Mouse (Mus musculus) megakaryocyte, adult 5-6 weeks (primary cell): ENCODE results near the gene Gm17334. TPM values are rescaled to one million over a fixed set of nuclear protein-coding genes. Genes with fewer than 3 reads are reported as not detected.

Source experiments
- ATAC-seq: 2 replicates; pipeline ENCODE4 v1.8.0; 2016; ENCODE audit warnings: mild to moderate bottlenecking, inconsistent platforms; ENCODE audit not compliant: poor library complexity, severe bottlenecking
- total RNA-seq, 2 experiments: library from RNA; stranded (forward) in 1 of 2; stranded (reverse) in 1 of 2; fragments of 153-499, 151-499 nt in 1 of 2; fragments of 221-1000, 200-1000 nt in 1 of 2; gene quantifications; 2 replicates each; pipeline versions ENCODE4 v1.2.3 to v1.2.4; 2015 to 2017

Gene Gm17334
- total RNA-seq, 2 experiments from 2014 or later = not detected

DNA sequence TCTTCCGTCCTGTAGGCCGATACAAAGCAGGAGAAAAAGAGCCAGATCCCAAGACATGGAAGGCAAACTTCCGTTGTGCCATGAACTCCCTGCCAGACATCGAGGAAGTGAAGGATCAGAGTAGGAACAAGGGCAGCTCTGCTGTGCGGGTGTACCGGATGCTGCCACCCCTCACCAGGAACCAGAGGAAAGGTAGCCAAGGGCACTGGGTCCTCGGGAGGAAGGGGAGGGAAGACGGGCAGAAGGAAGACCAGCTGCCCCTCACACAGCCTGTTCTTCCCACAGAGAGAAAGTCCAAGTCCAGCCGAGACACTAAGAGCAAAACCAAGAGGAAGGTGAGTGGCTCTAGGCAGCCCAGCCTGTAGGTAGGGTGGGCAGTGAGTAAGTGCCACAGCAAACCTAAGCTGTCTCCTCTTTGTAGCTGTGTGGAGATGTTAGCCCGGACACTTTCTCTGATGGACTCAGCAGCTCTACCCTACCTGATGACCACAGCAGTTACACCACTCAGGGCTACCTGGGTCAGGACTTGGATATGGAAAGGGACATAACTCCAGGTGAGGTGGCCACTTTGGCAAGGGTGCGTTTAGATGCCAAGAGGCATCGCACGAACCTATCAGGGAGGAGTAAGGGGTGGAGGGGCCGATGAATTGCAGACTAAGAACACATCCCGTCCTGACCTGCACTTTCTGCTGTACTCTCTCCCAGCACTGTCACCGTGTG is 814 bp upstream of the Gm17334 start:
- no peak for ATAC-seq

DNA sequence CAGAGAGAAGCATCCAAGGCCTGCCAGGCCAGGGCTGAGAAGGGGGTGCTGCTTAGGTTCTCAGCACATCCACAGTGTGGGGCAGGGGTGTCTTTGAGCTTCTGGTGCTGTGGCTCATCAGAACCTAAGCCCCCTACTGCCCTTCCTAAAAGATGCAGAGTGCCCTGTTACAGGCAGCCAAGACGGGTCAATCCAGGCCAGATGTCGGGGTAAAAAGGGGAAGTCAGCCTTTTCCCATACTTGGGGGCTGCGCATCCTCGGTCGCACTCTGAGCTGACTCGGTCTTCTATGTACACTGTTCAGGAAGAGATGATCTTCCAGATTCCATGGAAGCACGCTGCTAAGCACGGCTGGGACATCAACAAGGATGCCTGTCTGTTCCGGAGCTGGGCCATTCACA is 451 bp downstream of the Gm17334 start:
- ATAC-seq = no peak

- no peak for ATAC-seq
These were observed 1.8 kb downstream of the Gm17334 start for GRCm38 (mm10) chr11:53771001-53771744.

GRCm38 (mm10) chr11:53770125-53770791 is 2.7 kb downstream of the Gm17334 start:
- ATAC-seq = peak; percentile 54

DNA sequence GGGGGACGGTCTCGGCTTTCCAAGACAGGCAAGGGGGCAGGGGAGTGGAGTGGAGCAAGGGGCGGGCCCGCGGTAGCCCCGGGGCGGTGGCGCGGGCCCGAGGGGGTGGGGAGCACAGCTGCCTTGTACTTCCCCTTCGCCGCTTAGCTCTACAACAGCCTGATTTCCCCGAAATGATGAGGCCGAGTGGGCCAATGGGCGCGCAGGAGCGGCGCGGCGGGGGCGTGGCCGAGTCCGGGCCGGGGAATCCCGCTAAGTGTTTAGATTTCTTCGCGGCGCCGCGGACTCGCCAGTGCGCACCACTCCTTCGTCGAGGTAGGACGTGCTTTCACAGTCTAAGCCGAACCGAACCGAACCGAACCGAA is 3.2 kb downstream of the Gm17334 start, which contains the start of gene Irf1:
Gene Irf1, plus strand, starts transcription at position 255 of the 365 bp plus-strand sequence.
- ATAC-seq = peak; percentile 90

GRCm38 (mm10) chr11:53769185-53769576 is 3.8 kb downstream of the Gm17334 start:
- ATAC-seq = no peak

DNA sequence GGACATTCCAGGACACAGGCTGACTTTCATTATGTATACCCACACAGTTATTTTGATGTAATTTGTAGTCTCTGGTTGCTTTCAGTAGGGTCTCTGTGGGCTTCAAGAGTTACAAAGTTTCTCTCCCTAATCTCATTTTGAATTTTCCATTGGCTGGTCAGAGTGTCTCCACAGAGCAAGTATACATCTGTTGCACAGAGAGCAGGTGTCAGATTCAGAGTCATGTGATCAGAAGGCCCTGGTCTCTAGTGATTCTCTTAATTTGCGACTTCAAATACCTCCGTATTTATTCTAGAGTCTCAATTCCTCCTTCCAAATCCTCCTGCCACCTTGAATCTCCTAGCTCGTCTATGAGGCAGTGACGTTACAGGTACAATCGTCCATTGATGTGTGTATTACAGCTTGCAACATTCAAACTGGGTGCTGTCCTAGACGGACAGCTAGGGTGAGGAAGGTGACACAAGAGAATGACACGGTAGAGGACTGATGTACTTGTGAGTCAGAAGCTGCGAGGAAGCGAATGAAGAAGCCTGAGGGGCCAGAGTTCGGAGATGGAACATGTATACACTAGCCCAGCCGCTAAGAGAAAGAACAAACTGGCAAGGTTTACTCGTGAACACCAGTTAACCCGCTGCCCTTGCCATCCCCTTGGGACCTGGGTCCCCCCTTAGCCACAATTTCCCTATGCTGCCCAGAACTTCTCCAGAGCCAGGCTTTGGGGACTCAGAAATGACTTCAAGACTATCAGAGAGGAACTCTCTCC is 4.4 kb downstream of the Gm17334 start:
- no peak for ATAC-seq

DNA sequence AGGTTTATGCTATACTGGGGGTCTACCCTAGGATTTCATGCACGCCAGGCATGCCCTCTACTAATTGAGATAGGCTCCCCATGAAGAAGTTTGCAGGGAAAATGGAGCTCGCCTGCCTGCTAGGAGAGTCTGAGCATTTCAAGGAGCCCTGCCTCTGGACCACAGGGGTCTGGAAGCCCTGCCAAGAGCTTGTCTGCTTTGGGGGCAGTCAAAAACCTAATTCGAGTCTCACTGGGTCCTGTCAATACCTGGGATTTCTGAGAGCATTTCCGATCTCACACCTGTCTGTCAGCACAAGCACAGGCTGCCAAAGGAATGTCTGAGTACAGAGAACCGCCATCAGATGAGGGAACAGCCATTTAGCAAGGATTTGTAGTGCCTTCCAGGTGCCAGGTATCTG is 8.4 kb downstream of the Gm17334 start:
- no peak for ATAC-seq

GRCm38 (mm10) chr11:53763496-53764140 is 9.4 kb downstream of the Gm17334 start:
- peak; percentile 85 for ATAC-seq

- peak; percentile 33 for ATAC-seq
These were observed 10.0 kb downstream of the Gm17334 start for GRCm38 (mm10) chr11:53762827-53763495.

GRCm38 (mm10) chr11:53762426-53762825 is 10.6 kb downstream of the Gm17334 start:
- no peak for ATAC-seq

DNA sequence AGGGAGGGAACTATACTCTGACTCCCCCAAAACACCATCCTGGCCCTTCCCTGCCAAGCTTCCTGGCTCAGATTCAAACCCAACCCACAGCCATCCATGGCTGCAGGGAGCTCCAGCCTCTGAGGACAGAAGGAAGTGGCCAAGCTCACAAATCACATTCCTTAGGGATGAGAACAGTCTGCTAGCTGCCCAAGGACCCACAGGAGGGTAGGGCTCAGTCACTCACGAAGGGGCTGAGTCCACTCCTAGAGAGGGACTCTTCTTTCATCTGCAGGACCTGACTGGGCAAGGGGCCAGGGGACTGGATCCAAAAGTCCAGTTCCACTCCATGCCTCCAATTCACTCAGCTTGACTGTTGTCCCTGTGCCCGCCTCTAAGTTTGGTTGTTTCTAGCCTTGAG is 11.2 kb downstream of the Gm17334 start:
- ATAC-seq = no peak

GRCm38 (mm10) chr11:53761284-53761683 is 11.7 kb downstream of the Gm17334 start:
- no peak for ATAC-seq

DNA sequence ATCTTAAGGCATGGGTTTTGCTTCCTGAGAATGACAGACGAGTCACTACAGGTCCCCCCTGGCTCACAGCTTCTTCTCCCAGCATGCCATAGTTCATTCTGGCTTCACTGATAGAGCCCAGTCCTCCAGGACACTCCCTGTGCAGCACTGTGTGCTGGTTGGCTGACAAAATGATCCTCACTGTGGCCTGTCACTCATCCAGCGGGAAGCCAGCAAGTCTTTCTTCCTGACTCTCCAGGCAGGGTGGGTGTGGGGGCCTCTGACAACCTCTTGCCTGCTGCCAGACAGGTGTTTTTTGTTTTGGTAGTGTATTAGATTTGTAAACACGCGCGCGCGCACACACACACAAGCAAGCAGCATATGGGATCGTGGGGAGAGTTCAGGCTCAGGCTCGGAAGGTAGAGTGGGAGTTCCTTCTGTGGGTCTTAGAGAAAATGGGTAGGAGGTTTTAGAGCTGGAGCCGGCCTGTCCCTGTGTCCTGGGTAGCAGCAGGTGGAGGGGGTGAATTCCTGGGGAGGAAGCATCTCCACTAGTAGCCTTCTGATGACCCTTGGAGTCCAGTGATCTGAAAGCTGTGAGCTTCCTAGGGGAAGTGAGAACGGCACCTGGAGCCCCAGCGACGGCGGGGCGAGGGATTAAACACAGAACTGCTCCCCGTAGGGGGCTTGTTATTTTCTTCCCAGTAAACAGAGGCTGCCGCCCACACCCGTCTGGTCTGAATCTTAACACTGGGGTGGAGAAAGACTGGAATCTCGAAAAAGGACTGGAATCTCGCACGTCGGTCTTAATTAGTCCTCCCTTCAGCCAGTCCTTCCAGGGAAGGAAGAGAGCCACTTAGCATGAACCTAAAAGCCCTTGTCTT is 13.2 kb downstream of the Gm17334 start:
- no peak for ATAC-seq

- ATAC-seq = no peak
These were observed 14.1 kb downstream of the Gm17334 start for GRCm38 (mm10) chr11:53758791-53759351.

GRCm38 (mm10) chr11:53758033-53758432 is 15.0 kb downstream of the Gm17334 start:
- peak; percentile 62 for ATAC-seq

DNA sequence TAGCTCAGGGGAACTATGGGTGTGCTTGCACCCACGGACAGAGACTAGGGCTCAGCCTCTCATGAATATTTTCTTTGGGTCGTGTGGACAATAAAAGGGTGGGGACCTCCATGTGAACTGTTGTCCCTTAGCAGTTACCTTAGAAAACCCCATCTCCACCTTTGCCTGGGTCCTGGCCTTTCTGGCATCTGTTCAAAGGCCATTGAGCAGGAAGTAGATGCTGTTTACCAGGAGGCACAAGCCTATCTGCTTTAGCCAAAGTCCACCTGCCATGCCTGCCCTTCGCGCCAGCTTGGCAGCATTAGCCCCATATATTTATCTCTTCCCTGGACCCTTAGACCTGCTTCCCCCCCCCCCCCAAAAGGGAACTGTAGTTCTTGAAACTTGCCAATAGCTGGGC is 15.4 kb downstream of the Gm17334 start:
- ATAC-seq = no peak

DNA sequence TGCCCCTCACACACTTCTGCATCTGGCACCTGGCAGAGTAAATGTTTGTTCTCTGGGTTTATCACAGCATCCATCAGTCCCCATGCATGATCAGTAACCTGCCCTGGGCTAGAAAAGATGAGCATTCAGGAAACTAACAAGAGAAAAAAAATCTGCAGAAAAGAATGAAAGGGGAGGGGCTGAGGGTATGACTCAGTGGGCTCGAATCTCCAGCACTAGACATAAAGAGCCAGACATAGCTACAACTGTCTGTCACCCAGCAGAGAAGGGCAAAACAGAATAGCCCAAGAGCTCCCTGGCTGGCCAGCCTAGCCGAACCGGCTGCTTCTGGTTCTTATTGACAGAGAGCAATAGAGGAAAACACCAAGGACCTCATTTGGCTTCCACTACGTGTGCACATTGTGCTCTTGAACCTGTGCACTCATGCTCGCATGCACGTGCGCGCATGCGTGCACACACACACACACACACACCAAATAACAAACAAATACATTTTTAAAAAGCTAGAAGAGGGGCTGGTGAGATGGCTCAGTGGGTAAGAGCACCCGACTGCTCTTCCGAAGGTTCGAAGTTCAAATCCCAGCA is 17.9 kb downstream of the Gm17334 start:
- no peak for ATAC-seq
